Mouse (Mus musculus) mesoderm, embryonic 11.5 days (tissue): ENCODE measurements around the gene Smndc1.

Source experiments
- DNase-seq: peaks from one replicate; pipeline ENCODE4 v3.0.0-alpha.2; 2012; ENCODE audit warnings: low read depth, low spot score

Smndc1 gene

DNA sequence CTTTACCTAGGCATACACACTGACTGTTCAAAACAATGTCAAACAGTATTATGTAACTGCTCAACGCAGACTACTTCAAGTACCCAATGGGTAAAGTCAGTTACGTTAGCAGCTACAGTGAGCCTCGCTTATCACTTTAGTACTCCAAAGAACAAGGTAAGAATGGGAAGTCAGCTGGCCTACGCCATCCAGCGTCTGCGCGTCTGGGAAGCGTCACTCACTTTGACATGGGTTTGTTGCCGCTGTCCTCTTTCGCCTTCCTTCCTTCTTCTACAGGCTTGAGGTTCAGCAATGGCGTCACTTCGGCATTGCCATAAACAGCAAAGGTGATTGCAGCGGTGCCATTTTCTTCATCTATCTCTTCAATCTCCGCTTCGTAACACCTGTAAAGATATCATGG lies 7.0 kb downstream of the Smndc1 start:
- DNase-seq = no peak

DNA sequence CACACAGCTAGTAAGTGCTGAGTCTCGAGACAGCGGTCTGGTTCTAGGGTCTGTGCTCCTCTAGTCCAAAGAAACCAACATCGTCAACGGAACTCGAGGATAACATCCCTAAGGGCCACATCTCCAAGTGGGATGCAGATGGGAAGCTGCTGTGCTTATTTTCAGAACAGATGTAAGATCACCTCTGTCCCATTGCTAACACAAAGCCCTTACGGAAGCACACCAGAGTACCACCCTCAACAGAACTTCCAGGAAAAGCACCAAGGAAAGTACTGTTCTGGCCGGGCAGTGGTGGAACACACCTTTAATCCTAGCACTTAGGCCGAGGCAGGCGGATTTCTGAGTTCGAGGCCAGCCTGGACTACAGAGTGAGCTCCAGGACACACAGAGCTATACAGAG lies 12.0 kb downstream of the Smndc1 start:
- no peak for DNase-seq

DNA sequence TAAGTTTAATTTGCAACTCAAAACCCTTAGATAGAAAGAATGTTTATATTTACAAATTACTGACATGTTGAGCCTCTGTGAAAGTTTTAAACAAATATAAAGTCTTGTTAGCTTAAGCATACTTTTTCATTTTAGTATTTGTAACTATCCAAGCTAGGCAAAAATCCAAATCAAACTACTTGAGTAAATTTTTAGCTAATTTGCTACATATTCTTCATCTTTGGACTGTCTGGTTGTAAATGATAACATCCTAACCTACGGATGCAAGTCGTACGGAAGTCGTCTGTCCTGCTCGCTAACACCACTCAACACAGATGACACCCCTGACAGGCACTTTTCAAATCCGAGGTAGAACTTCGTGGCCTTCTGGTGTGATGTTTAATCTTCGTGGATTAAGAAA lies 12.7 kb downstream of the Smndc1 start:
- DNase-seq = no peak

DNA sequence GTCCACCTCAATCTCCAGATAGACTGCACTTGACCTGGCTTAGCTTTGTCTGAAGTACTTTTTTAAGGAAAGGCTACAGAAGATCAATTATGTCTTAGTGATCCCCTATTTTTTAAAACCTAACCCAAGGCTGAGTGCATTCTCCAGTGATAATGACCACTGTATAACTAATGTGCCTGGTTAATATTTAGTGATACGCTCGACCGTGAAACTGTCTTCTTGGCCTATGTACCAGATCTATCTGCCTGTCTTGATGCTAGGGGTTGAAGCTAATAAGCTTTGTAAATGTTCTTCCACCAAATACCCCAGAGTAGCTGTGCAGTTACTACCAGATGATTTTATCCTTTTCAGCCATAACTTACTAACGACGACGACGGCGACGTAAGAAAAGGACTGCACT lies 14.6 kb downstream of the Smndc1 start:
- no peak for DNase-seq

DNA sequence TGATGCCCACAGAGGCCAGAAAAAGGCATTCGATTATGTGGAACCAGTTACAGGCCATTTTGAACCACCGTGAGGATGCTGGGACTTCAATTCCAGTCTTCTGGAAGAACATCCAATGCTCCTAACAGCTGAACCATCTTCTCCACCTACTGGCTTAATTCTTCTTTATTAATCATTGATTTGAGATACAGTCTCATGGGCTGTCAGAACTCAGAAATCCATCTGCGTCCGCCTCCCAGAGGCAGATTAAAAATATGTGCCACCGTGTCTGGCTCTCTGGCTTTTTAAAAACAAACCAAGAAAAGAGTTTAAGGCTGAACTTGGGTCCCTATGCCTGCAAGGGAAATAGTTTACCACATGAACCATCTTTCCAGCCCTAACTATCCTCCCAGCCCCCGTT lies 15.1 kb downstream of the Smndc1 start:
- no peak for DNase-seq

DNA sequence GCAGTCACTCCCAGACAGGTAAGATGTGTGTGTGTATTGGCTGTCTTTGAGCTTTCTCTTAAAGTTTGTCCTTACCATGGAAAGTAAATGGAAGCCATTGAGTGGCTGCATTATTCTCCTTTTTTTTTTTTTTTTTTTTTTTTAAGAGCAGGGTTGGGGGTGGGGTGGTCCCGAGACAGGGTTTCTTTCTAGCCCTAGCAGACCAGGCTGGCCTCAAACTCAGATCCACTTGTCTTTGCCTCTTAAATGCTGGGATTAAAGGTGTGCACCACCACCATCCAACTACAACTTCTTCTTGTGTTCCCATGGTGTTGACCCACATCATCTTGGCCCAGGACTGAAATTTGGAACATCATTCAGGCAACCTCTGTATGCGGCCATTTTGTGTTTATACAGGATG lies 16.8 kb downstream of the Smndc1 start:
- DNase-seq = no peak

DNA sequence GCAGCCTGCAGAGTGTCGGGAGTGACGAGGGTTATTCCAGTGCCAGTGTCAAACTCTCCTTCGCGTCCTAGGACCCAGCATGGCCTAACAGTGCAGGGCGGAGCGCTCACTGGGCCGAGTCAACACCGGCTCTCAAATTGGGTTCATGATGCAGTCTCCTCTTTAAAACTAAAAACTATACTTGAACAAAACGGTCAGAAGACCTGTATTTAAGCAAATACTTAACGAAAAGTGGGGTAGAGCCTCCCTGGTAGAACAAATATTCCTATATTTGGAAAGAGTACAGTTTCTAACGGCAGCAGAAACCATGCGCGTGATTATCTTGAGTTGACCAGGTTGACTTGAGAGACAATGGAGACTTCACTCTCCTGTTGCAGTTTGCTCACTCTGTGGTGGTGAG lies 18.7 kb downstream of the Smndc1 start, which contains the start of gene Gm10197:
TSS of gene Gm10197 (minus strand) at position 101 of the 400 bp plus-strand sequence.
- DNase-seq = no peak

DNA sequence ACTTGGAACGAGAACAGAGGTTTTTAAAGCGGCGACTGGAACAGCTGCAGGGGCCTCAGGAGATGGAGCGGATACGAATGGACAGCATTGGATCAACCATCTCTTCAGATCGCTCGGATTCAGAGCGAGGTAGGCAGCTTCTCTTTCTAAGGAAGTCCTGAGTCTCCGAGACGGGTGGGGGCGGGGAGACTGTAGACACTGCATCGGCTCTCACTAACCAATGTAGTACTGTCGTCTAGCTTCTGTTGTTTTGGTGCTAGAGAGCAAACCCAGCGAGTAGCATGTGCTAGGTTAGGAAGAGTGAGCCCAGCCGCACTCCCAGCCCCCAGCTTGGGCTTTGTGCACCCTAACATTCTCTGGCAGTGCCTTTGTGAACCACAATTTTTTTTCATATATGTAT lies 20.1 kb downstream of the Smndc1 start:
- DNase-seq = no peak

DNA sequence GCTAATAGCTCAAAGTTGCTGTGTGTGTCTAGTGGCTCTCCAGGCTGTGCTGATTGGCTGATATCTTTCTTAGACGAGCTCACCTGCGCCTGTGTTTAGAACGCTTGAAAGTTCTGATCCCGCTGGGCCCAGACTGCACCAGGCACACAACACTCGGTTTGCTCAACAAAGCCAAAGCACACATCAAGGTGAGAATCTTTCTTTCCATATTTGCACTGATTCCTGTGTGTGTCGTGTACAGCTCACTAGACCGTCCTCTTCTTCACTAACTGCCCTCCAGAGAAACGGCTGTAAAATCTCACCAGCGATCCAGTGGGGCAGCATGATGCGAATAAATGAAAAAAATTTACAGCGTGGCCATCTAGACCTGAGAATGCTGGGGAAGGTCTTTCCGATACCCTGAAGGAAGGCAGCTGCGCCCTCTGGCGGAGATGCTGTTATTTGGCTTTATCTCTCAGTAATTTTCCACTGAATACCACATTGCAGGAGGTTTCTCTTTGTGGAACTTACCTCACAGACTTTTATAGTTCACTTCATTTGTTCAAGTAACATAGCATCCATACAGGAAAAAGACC lies 20.8 kb downstream of the Smndc1 start:
- peak; percentile 86 for DNase-seq

DNA sequence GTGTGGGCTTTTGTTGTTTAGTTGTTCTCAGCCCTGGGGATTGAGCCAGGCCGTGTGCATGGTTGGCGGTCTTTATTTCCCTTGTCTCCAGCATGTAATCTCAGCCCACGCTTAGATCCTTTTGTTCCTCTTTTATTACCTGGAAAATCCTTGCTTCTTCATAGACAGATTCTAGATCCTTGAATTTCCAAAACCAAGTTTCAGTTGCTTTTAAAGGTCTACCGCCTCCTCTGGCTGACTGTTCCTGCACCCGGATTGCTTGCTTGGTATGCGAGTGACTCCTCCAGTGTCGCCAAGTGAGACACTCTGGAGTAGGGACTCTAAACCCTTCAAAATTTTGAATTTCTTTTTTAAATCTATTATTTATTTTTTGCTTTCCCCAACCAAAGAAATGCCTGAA lies 23.5 kb downstream of the Smndc1 start:
- no peak for DNase-seq

DNA sequence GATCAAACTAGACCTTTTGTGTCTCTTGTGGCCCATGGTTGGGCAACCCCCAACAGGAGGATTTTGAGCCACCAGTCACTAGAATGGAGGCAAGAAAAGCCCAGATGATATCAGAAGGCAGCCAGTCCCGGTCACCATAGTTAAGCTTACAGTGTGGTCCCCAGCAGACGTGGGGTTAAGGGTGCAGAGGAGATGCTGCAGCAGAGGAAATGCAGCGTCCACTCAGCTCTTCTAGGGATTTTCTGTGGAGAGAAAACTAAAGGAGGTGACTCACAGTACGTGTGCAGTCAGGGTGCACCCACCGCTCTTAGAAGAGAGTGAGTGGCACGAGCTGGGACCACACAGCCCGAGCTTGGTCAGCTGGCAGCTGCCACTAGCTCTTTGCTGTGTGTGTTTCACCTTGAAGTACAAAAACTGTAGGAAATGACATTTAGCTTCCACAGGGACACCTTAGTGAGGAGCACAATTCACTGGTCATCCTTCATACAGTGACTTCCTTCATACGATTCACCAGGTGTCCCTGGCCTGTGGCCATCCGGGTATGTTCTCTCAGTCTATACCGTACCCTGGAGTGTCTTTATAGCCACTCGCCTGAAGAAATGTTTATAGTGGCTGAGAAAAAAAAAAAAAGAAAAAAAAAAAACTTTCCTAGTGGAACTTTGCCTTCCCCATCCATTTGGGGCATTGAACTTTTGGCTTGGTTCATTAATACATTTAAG lies 24.2 kb downstream of the Smndc1 start:
- no peak for DNase-seq

DNA sequence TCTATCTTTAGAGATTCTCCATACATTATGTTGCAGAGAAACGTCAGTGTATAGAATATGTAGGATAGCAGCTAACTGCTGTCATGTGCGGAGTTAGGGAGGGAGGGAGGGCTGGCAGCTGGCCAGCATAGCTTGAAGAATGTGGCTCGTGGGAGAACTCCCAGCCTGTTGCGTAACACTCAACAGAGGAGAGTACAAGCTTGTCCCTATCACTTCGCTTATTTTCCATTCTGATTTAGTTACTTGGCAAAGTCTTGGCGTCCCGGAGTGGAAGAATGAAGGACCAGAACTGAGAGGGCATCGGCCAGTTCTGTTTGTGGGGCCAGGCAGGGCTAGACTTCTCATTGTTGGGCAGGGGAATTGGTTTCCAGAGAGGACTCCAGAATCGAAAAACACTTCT lies 25.4 kb downstream of the Smndc1 start:
- DNase-seq = peak; percentile 79

DNA sequence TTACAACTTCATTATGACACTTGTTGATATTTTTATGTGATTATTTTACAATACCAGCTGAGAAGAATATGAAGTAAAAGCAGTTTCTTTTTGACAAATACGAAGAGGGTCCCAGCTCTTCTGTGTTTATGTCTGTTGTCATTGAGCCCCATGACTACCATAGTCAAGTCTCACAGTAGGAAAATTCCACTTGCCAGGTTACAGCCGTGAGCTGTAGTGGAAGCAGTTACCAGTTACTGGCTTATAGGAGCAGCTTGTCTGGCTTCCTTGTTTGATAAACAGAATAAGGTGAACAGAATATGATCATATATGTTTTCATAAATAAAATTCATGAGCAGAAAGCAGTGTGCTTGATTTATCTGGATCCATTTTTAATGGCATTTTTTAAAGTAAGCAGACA lies 25.8 kb downstream of the Smndc1 start:
- no peak for DNase-seq

DNA sequence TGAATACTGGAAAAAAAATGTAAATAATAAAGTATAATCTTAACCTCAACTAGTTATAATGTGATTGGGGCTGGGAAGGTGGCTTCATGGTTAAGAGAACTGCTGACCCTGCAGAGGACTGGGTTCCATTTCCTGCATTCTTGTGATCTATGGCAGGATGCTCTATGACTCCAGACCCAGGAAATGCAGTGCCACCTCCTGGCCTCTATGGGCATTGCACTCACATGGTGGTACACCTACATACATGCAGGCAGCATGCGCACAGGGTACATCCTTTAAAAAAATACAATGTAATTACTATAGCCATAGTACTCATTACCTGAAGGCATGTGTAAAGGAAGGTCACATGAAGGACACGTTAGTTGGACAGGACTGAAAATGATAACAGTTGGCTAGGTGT lies 27.4 kb downstream of the Smndc1 start:
- DNase-seq = peak; percentile 39

DNA sequence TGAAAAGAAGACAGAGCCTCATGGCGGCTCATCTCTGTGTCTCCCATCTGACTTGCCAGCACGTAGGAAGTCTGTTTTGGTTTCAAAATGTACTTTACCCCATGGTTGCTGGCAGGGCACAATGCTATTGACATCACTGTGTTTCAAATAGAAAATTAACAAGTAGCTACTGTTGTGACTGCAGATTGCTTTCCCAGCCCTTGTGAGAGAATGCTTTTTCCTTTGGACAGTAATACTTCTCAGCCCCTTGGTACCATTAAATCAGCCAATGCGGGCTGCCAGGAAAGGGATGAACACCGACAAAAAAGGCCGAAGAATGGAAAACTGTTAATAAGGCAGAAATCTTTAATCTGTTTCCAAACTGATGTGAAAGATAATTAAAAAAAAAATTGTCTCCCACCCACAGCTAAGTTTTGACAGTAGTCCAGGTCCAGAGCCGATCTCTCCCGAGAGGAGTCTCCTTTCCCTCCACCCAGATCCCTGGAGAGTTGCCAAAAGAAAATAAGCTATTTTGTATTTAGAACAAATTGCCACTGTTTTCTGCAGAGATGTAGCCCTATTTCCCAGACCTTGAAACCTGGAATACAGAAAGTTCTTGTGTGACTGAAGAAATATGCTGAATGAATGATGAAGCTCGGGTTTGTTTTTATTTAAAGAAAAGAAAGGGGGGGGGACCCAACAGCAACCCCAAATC lies 30.0 kb downstream of the Smndc1 start:
- DNase-seq = no peak

DNA sequence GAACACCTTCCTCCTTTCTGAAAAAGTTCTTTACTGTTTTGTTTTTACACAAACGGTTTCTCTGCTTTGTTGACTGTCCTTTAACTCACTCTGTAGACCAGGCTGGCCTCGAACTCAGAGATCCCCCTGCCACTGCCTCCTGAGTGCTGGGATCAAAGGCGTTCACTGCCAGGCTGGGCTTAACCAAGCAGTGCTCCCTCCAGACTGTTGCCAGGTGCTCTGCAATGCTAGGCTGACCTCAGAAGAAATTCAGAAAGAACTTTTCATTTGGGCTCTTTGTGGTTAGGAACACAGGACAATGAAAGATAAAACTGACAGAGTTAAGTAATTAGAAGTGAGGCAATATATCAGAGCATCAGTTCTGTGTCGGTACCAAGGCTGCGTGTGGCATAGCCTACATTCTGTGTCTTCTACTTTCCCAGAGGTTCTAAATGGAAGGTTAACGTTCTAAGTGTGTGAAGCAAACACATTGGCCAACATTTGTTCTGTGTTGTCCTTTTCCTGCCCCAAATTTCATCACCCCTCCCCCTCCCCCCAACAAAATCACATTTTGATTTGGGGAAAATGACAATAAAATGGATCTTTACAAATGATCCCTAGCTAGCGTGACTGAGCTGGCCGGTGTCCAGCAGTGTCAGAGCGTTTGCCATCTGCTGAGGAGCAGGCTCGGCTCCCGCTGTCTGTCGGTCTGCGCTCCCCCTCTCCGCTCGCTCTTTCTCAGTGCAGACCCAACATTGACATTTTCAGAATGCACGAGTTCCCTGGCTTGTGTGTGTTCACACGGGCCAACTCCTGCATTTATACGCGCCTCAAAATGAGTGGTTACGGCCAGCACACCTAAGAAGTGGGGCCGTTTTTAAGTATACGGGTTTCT lies 31.0 kb downstream of the Smndc1 start:
- no peak for DNase-seq

DNA sequence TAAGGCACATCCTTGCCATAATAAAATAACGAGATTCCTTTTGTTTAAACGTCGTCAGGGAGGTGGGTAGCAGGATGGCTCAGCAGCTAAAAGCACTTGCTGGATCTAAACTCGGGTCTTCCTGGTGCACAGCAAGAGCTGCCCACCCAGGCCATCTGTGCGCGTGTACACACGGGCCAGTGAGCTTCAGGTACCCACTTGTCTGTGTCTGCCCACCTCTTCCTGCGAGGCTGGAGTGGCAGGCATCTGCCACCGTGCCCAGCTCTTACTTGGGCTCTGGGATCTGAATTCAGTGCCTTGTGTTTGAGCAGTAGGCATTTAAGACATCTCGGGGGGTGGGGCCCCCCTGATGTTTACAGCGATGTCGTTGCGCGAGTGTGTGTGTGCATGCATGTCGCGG lies 35.3 kb downstream of the Smndc1 start:
- DNase-seq = no peak

DNA sequence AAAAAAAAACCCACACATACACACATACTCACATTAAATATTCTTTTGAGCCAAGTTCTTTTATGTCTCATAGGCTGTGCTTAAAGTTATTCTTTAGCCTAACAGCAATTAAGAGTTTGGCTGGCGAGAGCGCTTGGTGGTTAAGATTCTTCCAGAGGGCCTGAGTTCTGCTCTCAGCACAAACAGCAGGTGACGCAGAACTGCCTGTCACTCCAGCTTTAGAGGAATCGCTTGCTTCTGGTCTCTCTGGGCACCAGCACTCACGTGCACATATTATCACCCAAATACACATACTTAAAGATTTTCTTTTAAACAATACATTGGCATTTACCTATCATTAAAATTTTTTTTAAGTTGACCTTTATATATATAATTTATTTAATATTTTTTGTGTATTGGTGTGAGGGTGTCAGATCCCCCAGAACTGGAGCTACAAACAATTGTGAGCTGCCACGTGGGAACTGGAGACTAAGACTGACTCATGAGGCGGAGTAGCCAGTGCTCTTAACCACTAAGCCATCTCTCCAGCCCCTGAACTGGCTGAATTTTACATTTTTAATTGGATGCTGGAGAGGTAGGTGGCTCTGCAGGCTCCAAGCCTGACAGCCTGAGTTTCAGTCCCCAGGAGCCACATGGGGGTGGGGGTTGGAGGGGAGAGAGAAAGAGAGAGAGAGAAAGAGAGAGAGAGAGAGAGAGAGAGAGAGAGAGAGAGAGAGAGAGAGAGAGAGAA lies 35.9 kb downstream of the Smndc1 start:
- no peak for DNase-seq

DNA sequence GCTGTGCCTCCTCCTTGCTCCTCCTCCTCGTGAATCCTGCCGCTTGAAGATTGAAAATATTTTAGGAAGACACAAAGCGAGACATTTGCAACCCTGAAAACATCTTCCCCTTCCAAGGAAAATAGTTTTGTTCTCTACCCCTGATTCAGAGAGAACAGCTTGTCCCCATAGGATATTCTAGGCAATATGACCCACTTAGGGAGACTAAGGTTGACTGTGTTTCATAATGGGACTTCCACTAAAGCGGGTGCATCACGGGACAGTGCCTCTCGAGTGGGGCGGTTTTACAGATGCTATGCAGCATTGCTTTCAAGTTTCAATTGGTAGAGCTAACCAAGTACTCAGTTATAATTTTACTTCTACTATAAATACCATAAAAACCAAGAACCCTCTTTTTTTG lies 36.5 kb downstream of the Smndc1 start:
- no peak for DNase-seq

DNA sequence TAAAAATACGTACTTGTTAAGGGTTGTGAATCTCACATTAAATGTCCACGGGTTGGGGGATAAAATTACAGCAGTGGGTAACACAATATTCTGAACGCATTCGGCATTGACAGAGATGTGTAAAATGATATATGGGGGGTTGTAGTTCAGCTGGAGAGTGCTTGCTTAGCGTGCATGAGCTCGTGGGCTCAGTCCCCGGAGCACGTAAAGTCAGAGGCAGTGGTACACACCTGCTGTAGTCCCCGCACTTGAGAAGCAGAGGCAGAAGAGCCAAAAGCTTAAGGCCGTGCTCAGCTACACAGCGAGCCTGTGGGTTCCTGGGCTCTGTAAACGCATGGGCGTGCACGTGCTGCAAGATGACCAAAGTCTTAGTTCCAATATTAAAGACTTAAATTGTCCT lies 44.6 kb downstream of the Smndc1 start:
- DNase-seq = no peak

DNA sequence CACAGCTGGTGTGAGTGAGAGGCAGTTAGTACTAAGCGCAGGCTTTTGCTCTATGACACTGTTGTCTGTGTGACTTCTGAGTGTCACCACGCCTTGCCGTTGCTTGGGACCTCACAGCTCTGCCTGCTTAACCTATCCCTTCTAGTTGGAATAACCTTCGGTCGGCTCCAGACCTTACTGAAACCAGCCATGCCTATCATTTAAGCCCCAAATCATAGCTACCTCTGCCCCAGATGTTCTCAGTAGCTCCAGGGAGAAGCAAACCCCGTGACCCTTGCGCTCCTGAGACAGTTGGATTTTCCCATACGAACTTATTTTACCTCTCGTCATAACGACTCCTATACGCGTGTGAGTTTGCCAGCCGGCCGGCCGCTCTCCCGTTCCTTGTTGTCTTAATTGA lies 46.3 kb downstream of the Smndc1 start:
- DNase-seq = no peak
